ENCODE assay signal across 14 mouse cellular contexts in the genomic region with DNA sequence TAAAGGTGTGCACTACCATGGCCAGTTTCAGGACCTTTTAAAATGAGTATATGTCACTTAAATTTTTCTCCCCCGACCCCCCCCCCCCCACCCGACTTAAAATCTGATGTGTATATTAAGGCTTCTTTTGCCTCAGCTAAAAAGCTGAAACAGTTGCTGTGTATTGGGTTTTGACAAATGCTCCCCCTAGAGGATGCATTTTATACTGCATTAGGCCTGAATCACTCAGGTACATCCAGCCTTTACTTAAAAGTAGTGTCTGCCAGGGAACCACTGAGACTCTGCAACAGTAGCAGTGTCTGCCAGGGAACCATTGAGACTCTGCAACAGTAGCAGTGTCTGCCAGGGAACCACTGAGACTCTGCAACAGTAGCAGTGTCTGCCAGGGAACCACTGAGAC. TPM values are rescaled to one million over a fixed set of nuclear protein-coding genes. Genes with fewer than 3 reads are reported as not detected.
DNase-seq lines count a peak whose midpoint lies in the region; ATAC-seq lines count a peak whose summit lies in the region.
"Had no signal": no experiment of that assay in that cellular context is flagged by ENCODE, and none has a peak within 500 bp of the region (broad histone marks: within the 10 kb centered on the region; RNA-seq: fewer than 3 reads in every experiment).

No protein-coding gene starts in this region.

- H3K4me1 ChIP-seq in hindbrain, embryonic 11.5 days (replicated peaks; ENCODE audit: control insufficient read depth, insufficient read depth, low read length), result no peaks in the 10 kb centered on the region
- H3K4me1 ChIP-seq in hindbrain, embryonic 16.5 days (ENCODE audit: control insufficient read depth, insufficient read depth, low read depth, low read length), result no peaks in the 10 kb centered on the region
- H3K4me1 ChIP-seq: embryonic facial prominence, embryonic 15.5 days; liver, embryonic 13.5 days; midbrain, embryonic 12.5 days; stomach, embryonic 15.5 days had no signal

- no peaks in the 10 kb centered on the region for H3K9me3 ChIP-seq in hindbrain, embryonic 11.5 days (ENCODE audit: control insufficient read depth, low read length)
- H3K9me3 ChIP-seq in hindbrain, embryonic 16.5 days (ENCODE audit: control insufficient read depth, low read length), result no peaks in the 10 kb centered on the region
- H3K9me3 ChIP-seq: embryonic facial prominence, embryonic 15.5 days; liver, embryonic 13.5 days; midbrain, embryonic 12.5 days; stomach, embryonic 15.5 days had no signal

- intact Hi-C loops in gastrocnemius, postnatal 36 days (cut with DNase I), result no loop called here

- no peak for ATAC-seq in hindbrain, embryonic 11.5 days (ENCODE audit: low FRiP score)
- ATAC-seq in hindbrain, embryonic 16.5 days, result no peak

- 6% methylated on average over 2 of the region's 2 CpGs for WGBS in hindbrain, embryonic 11.5 days
- WGBS in hindbrain, embryonic 16.5 days, result 5% methylated on average over 2 of the region's 2 CpGs

- H3K27ac ChIP-seq in hindbrain, embryonic 11.5 days (ENCODE audit: low read depth, low read length), result no peak overlapping the region
- H3K27ac ChIP-seq in hindbrain, embryonic 16.5 days (ENCODE audit: low read depth, low read length), result no peak overlapping the region
- H3K27ac ChIP-seq: embryonic facial prominence, embryonic 15.5 days; liver, embryonic 13.5 days; midbrain, embryonic 12.5 days; stomach, embryonic 15.5 days had no signal

- peak; percentile 7 for DNase-seq in hindbrain, embryonic 11.5 days (ENCODE audit: low spot score)
- DNase-seq in thymus, postnatal 14 days, result peak; percentile 3
- DNase-seq in thymus, postnatal 4 days, result no peak
- peak; percentile 11 for DNase-seq in embryo, embryonic 10 days (ENCODE audit: low spot score)
- DNase-seq in urinary bladder, postnatal 36 days (ENCODE audit: low spot score in 2 of 2), result no peak
- no peak for DNase-seq in spleen, adult 12 weeks (ENCODE audit: low spot score)
- no peak for DNase-seq in gastrocnemius, postnatal 36 days
- DNase-seq: gastrocnemius, postnatal 14 days; heart, postnatal 4 days; liver, embryonic 13.5 days had no signal

- no peak overlapping the region for H3K4me3 ChIP-seq in hindbrain, embryonic 11.5 days (ENCODE audit: low read depth, low read length)
- H3K4me3 ChIP-seq in hindbrain, embryonic 16.5 days (ENCODE audit: low read length), result no peak overlapping the region
- H3K4me3 ChIP-seq: embryonic facial prominence, embryonic 15.5 days; liver, embryonic 13.5 days; midbrain, embryonic 12.5 days; stomach, embryonic 15.5 days had no signal

- no peaks in the 10 kb centered on the region for H3K36me3 ChIP-seq in hindbrain, embryonic 11.5 days (ENCODE audit: control insufficient read depth, insufficient read depth, low read length)
- no peaks in the 10 kb centered on the region for H3K36me3 ChIP-seq in hindbrain, embryonic 16.5 days (ENCODE audit: control insufficient read depth, insufficient read depth, low read length)
- H3K36me3 ChIP-seq: embryonic facial prominence, embryonic 15.5 days; liver, embryonic 13.5 days; midbrain, embryonic 12.5 days; stomach, embryonic 15.5 days had no signal

- no peak overlapping the region for H3K9ac ChIP-seq in hindbrain, embryonic 11.5 days (ENCODE audit: low read depth, low read length)
- H3K9ac ChIP-seq in hindbrain, embryonic 16.5 days (ENCODE audit: low read depth, low read length), result no peak overlapping the region
- H3K9ac ChIP-seq: embryonic facial prominence, embryonic 15.5 days; liver, embryonic 13.5 days; midbrain, embryonic 12.5 days; stomach, embryonic 15.5 days had no signal

- no peaks in the 10 kb centered on the region for H3K27me3 ChIP-seq in hindbrain, embryonic 11.5 days (ENCODE audit: control insufficient read depth, insufficient read depth, low read length)
- H3K27me3 ChIP-seq in hindbrain, embryonic 16.5 days (replicated peaks; ENCODE audit: control insufficient read depth, insufficient read depth, low read length), result no peaks in the 10 kb centered on the region
- H3K27me3 ChIP-seq: liver, embryonic 13.5 days; midbrain, embryonic 12.5 days; stomach, embryonic 15.5 days had no signal

- H3K4me2 ChIP-seq in hindbrain, embryonic 11.5 days (replicated peaks; ENCODE audit: low read depth, low read length), result no peak overlapping the region
- H3K4me2 ChIP-seq in hindbrain, embryonic 16.5 days (ENCODE audit: low read length), result no peak overlapping the region
- H3K4me2 ChIP-seq: embryonic facial prominence, embryonic 15.5 days; liver, embryonic 13.5 days; midbrain, embryonic 12.5 days; stomach, embryonic 15.5 days had no signal

RNA-seq across cellular contexts. Expression of a gene that starts 33.1 kb away (rescaled TPM):
- 6.5 and 8.4 TPM in 2 replicates for polyA plus RNA-seq in hindbrain, embryonic 11.5 days (2014; fragmentation: Nextera tagmentation; extraction: Ambion mirVana)
- 15.4 and 19.5 TPM in 2 replicates for polyA plus RNA-seq in hindbrain, embryonic 16.5 days (2015; fragmentation: Nextera tagmentation; extraction: Ambion mirVana)
- total RNA-seq in gastrocnemius, postnatal 36 days (2021), result 1 to 10 TPM; 3.5 to 5.9 TPM

Comparison
In these comparisons a context has a peak if more than half of its experiments do, and no peak if none do; other contexts are left out.
1. DNase-seq: peak in hindbrain, embryonic 11.5 days (single experiment), thymus, postnatal 14 days (single experiment) and embryo, embryonic 10 days (single experiment); none in thymus, postnatal 4 days (single experiment), urinary bladder, postnatal 36 days (0 of 2), spleen, adult 12 weeks (single experiment) and gastrocnemius, postnatal 36 days (0 of 2).